Mouse (Mus musculus) thymus, adult 2 months (tissue): Measurements from ENCODE around the gene Rcsd1. TPM values are rescaled to one million over a fixed set of nuclear protein-coding genes. Genes with fewer than 3 reads are reported as not detected.

ENCODE experiments used
- DNase-seq: peaks from one replicate; pipeline ENCODE4 v3.0.0; 2021
- H3K27ac ChIP-seq: fragments of 200-500 bp; 2 replicates; pipeline ENCODE4 v1.5.1; 2012; ENCODE audit warnings: low read length, control low read depth; ENCODE audit not compliant: control insufficient read depth, insufficient read depth
- H3K27me3 ChIP-seq: fragments of 200-500 bp; 2 replicates; pipeline ENCODE4 v1.6.1; 2012; ENCODE audit warnings: mild to moderate bottlenecking, low read length, moderate library complexity, mixed read lengths; ENCODE audit not compliant: control insufficient read depth, insufficient read depth
- H3K36me3 ChIP-seq: fragments of 200-500 bp; 2 replicates; pipeline ENCODE4 v1.6.1; 2012; ENCODE audit warnings: mild to moderate bottlenecking, low read length, moderate library complexity; ENCODE audit not compliant: control insufficient read depth, insufficient read depth
- H3K4me1 ChIP-seq: fragments of 200-500 bp; replicated peaks from 2 replicates; pipeline ENCODE4 v1.6.1; 2012; ENCODE audit warnings: low read length; ENCODE audit not compliant: control insufficient read depth, insufficient read depth
- H3K4me3 ChIP-seq: fragments of 200-500 bp; 2 replicates; pipeline ENCODE4 v1.5.1; 2012; ENCODE audit warnings: mild to moderate bottlenecking, low read length, control low read depth, moderate library complexity; ENCODE audit not compliant: control insufficient read depth, insufficient read depth
- CTCF ChIP-seq: fragments of 200-500 bp; IDR thresholded peaks from 2 replicates; pipeline ENCODE4 v1.5.1; 2012; ENCODE audit warnings: mild to moderate bottlenecking, control low read depth, low read length, moderate library complexity, borderline replicate concordance; ENCODE audit not compliant: control insufficient read depth, poor library complexity, insufficient read depth; ENCODE audit errors: extremely low read depth
- POLR2A ChIP-seq: fragments of 200-500 bp; IDR thresholded peaks from 2 replicates; pipeline ENCODE4 v1.6.1; 2012; ENCODE audit warnings: mild to moderate bottlenecking, low read length, control low read depth, moderate library complexity; ENCODE audit not compliant: control insufficient read depth, poor library complexity, insufficient read depth; ENCODE audit errors: extremely low read depth
- WGBS: fragments of 180-500 bp; shearing (Covaris S2); methylation state at CpG from one replicate; pipeline ENCODE4 v1.1.7; 2018; 5-methylcytosine and 5-hydroxymethylcytosine counted together
- polyA plus RNA-seq: library from polyadenylated mRNA; depleted of rRNA; stranded (reverse); fragments of >200 nt; gene quantifications from 2 replicates; pipeline ENCODE4 v1.2.3, GENCODE M21; 2012

The Rcsd1 gene
- polyA plus RNA-seq, 1 experiment = 249 TPM

DNA sequence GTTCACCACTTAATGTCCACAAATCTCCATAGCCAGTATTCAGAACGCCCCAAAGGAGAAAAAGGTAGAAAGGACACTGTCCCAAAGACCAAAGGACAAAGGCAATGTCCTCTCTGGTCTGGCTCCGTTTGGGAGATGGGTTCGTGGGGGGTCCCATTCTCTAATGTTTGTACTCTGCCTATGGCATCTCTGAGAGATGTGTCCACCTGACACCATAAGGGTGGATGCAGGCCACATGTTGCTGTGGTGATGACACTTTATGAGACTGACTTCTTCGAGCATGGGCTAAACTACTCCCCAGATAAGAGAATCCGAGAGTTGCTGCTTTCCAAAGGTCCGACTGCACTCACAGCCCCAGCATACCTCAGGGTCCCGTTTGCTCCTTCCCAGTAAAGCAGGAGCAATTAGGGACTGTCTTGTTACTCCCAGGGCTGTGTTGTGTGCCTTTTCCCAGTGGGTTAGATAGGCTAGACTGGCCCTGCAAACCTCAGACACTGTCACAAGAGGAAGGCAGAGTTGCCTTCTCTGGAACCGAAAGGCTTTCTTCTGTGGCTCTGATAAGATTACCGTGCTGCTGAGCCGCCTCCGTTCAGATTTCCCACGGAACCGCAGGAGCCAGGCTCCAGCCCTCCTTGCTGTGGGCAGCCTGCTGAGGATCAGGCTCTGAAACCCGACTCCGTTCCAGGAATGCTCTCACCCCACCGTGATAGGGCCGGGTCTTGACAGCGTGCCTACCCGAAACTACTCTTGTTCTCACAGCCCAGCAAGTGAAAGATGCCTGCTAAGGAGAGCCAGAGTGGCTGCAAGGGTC is 7.1 kb downstream of the Rcsd1 start:
- H3K36me3 ChIP-seq = peaks cover 32% of the 10 kb centered on the region
- 46% methylated on average over 19 of the region's 19 CpGs for WGBS
- no peak for TF ChIP-seq CTCF
- TF ChIP-seq POLR2A = no peak
- peak overlapping the region; percentile 31; the same call in 1 of the 2 replicates for H3K27ac ChIP-seq
- H3K27me3 ChIP-seq = no peaks in the 10 kb centered on the region
- H3K4me1 ChIP-seq = peaks cover 70% of the 10 kb centered on the region
- DNase-seq = no peak
- peak overlapping the region; percentile 23 for H3K4me3 ChIP-seq

DNA sequence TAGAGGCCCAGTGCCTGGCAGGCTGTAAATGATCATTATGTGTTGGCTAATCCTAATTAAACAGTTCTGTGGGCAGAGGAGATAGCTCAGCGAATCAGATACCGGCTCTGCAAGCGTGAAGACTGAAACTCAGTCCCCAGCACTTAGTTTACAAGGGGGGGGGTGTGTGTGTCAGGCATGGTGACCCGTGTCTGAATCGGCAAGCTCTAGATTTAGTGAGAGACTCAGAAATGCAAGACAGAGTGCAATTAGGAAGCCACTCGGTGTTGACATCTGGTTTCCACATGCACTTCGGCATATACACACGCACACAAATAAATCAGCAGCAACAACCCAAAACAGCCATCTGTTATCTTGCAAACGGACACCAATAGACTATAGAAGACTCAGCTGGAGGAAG is 8.0 kb downstream of the Rcsd1 start:
- peaks cover 68% of the 10 kb centered on the region for H3K4me1 ChIP-seq
- H3K36me3 ChIP-seq = peaks cover 32% of the 10 kb centered on the region
- no peak for TF ChIP-seq CTCF
- TF ChIP-seq POLR2A = no peak
- DNase-seq = no peak
- H3K27ac ChIP-seq = peak overlapping the region; percentile 69
- no peaks in the 10 kb centered on the region for H3K27me3 ChIP-seq
- 28% methylated on average over 9 of the region's 9 CpGs for whole genome bisulfite sequencing
- no peak overlapping the region for H3K4me3 ChIP-seq

DNA sequence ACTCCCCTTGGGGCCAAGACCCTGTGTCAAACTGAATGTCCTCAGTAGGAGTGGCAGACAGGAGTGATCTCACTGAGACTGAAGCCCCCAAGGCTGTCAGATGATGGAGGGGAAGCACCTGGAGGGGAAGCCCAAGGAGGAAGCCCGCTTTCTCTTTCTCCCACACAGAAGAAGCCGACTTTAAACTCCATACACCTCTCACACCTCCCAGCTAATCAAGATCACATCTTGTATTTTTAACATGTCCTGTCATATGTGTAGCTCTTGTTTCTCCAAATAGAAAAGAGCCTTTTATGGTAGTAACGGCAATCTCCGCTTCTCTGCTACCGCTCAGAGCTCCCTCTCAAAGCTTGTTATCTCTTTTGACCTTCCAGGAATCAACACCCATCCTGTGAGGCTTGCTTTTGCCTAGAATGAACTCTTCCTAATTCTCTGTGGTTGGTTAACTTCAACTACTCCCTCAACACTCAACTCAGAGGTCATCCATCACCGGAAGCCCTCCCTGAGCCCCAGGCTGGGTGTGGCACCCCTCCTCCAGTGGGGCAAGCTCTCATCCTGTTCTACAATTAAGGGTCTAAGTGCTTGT is 8.5 kb downstream of the Rcsd1 start:
- TF ChIP-seq CTCF = no peak
- no peak for TF ChIP-seq POLR2A
- Histone ChIP-seq H3K27ac (peak overlapping the region; percentile 69), H3K4me3 (peak overlapping the region; percentile 15; the same call in 1 of the 2 replicates), H3K4me1 (peaks cover 63% of the 10 kb centered on the region), H3K27me3 (no peaks in the 10 kb centered on the region), H3K36me3 (peaks cover 36% of the 10 kb centered on the region)
- 7% methylated on average over 6 of the region's 6 CpGs for WGBS
- peak; percentile 71 for DNase-seq

DNA sequence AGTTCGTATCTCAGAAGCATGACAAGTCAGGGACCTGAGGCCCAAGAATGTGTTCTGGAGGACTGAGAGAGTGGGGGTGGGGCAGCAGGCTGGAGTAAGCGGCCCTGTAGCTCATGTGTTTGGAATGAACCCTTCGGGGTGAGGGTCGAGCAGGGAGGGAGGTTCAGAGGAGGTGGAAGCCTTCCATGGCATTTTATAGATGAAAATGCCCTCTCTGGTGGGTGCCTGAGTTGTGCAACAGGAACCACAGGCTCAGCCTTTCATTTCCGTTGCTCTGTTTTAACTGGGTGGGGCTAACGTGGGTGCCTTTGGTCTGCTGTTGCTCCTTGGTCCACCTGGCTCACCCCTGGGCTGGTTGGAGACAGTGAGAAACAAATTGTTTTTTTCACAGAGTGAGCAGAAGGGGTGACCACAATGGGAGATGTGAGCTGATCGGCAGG is 9.2 kb downstream of the Rcsd1 start:
- Histone ChIP-seq H3K4me1 (peaks cover 60% of the 10 kb centered on the region), H3K27me3 (no peaks in the 10 kb centered on the region), H3K4me3 (peak overlapping the region; percentile 15; the same call in 1 of the 2 replicates), H3K36me3 (peaks cover 43% of the 10 kb centered on the region), H3K27ac (peak overlapping the region; percentile 69)
- DNase-seq = peak; percentile 64
- TF ChIP-seq CTCF = no peak
- TF ChIP-seq POLR2A = 0 out of 2 replicates have a peak, but pooled peaks have one; percentile 27
- 8% methylated on average over 7 of the region's 7 CpGs for WGBS

DNA sequence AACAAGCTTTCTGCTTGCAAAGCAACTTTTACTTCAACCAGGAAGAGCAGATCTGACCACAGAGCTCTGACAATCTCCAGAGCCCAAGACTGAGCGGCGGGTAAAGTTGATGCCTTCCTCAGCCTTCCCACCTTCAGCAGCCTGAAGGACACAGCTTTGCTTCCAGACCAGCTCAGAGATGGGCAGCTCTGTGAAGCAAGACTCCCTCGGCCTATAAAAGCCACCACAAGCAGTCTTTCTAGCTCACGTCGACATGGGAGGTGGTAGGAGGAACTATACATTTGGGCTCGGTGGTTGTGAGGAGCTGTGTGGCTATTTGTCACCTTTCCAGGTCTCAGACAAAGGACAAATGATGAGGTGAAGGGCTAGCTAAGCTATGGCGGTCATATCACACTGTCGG is 11.9 kb downstream of the Rcsd1 start:
- 41% methylated on average over 8 of the region's 8 CpGs for WGBS
- no peak for TF ChIP-seq CTCF
- TF ChIP-seq POLR2A = no peak
- H3K4me1 ChIP-seq = peaks cover 59% of the 10 kb centered on the region
- no peaks in the 10 kb centered on the region for H3K27me3 ChIP-seq
- no peak overlapping the region for H3K27ac ChIP-seq
- peaks cover 55% of the 10 kb centered on the region for H3K36me3 ChIP-seq
- no peak overlapping the region for H3K4me3 ChIP-seq
- DNase-seq = no peak

DNA sequence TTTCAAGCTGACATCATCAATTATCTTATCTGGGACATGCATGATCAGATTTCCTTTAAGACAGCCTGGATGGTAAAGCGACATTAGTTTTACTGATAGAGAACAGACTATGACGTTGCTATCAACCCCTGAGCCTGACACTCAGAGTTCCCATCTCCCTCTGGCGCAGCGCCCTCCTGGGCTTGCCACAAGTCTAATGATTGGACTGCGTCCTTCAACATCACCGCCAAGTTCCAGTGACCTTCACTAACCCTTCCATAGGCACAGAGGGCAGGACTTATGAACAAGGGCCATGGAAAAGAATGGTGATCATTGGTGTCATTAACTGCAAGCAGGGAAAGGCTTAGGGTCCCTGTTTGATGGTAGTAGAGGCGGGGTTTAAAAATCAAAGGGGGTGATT is 12.7 kb downstream of the Rcsd1 start:
- Histone ChIP-seq H3K27ac (no peak overlapping the region), H3K4me3 (no peak overlapping the region), H3K4me1 (peaks cover 55% of the 10 kb centered on the region), H3K27me3 (no peaks in the 10 kb centered on the region), H3K36me3 (peaks cover 50% of the 10 kb centered on the region)
- DNase-seq = no peak
- TF ChIP-seq CTCF (no peak), POLR2A (no peak)
- 96% methylated on average over 7 of the region's 7 CpGs for WGBS
